Mouse (Mus musculus): ENCODE data around the gene AI413582. TPM values are rescaled to one million over a fixed set of nuclear protein-coding genes. Genes with fewer than 3 reads are reported as not detected.

AI413582 gene
- total and polyA plus RNA-seq, 3 experiments = 14.6 to 43.6 (median 30.2) TPM

GRCm38 (mm10) chr17:27596376-27597190 is 31.0 kb upstream of the AI413582 start:
- in situ Hi-C loops (cut with MboI; ENCODE audit: low pct_ligation_motif_present, low pct_unique_long_range_greater_than_20kb, low sequenced_read_pairs) = no loop called here
- H3K4me2 ChIP-seq (ENCODE audit: insufficient read depth, low read depth, poor library complexity, severe bottlenecking) = no peak overlapping the region
- H3K27me3 ChIP-seq (replicated peaks) = no peaks in the 10 kb centered on the region
- TF ChIP-seq MAX (IDR thresholded peaks at IDR 0.05; ENCODE audit: low read length) (no peak), ETS1 (conservative IDR thresholded peaks at IDR 0.05; ENCODE audit: low read depth, low read length) (no peak), NRF1 (IDR thresholded peaks at IDR 0.05; ENCODE audit: low read depth, low read length) (no peak), ZKSCAN1 (IDR thresholded peaks at IDR 0.05; ENCODE audit: borderline replicate concordance, low read depth, low read length) (no peak), TBP (conservative IDR thresholded peaks at IDR 0.05; ENCODE audit: low read depth, low read length) (no peak), E2F4 (IDR thresholded peaks at IDR 0.05; ENCODE audit: insufficient replicate concordance, low read depth, low read length) (no peak), POLR2A (IDR thresholded peaks at IDR 0.05; ENCODE audit: low read depth, low read length) (no peak), MAFK (IDR thresholded peaks at IDR 0.05; ENCODE audit: insufficient replicate concordance, low read length) (no peak), UBTF (IDR thresholded peaks at IDR 0.05; ENCODE audit: low read depth, low read length) (no peak), RCOR1 (conservative IDR thresholded peaks at IDR 0.05; ENCODE audit: low read depth, low read length) (no peak), MYC (IDR thresholded peaks at IDR 0.05; ENCODE audit: low read depth, low read length) (no peak), SMC3 (IDR thresholded peaks at IDR 0.05; ENCODE audit: low read depth, low read length) (no peak)
- H3K9ac ChIP-seq (ENCODE audit: insufficient read depth, low read depth) = no peak overlapping the region
- H3K79me2 ChIP-seq (replicated peaks; ENCODE audit: control insufficient read depth, extremely low read depth, insufficient read depth, poor library complexity, severe bottlenecking) = peaks cover 4% of the 10 kb centered on the region
- H3K9me3 ChIP-seq (replicated peaks; ENCODE audit: low read length) = no peaks in the 10 kb centered on the region
- H3K36me3 ChIP-seq (replicated peaks in 1 of 2; ENCODE audit: control insufficient read depth in 1 of 2, insufficient read depth in 1 of 2, low read length in 1 of 2) = peaks cover 29 to 49% of the 10 kb centered on the region in 2 experiments
- dilution Hi-C loops (cut with MboI; ENCODE audit: extremely low pct_ligation_motif_present, extremely low pct_unique_long_range_greater_than_20kb, low sequenced_read_pairs) = no loop called here
- no peak for DNase-seq (ENCODE audit: extremely low read depth)
- no peak overlapping the region for H3K27ac ChIP-seq (ENCODE audit: insufficient read depth, low read depth)
- H3K4me3 ChIP-seq (replicated peaks in 1 of 3; ENCODE audit: low read depth in 2 of 3, low read length in 2 of 3, poor library complexity in 1 of 3) = no peak overlapping the region
- peaks cover 5 to 41% of the 10 kb centered on the region in 2 experiments for H3K4me1 ChIP-seq (ENCODE audit: control insufficient read depth in 1 of 2, insufficient read depth in 2 of 2)

DNA sequence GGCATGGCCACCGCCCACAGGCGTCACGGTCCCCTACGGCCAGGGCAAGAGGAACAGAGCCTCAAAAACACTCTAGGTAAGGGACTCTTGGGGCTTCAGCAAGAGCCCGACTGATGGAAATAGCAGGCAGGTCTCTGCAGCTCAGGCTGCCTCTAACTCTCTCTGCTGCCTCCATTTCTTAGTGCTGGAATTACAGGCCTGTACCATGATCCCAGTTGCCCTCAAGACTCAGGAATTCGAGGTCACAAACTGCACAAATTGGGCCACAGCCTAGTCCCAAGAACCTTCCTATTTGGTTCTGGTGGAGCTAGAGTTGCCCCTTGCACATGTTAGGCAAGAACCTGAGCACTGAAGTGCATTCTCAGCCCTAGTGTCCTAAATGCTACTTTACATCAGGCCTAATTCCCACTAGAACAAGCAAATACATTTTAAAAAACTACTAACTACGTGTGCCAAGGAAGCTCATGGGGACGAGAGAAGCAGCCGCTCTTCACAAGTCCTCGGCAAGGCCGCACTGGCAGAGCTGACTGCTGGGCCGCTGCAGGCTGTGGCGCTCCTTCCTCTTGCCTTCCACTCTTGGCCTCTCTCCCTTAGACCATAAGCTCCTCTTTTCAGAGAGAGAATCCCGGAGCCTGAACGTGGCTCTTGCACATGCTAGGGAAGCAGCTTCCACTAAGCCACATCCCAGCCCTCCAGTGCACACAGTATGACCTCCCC is 30.3 kb upstream of the AI413582 start:
- no peak for TF ChIP-seq PAX5 (IDR thresholded peaks at IDR 0.05; ENCODE audit: low read length)
- no peak for TF ChIP-seq CHD2 (IDR thresholded peaks at IDR 0.05; ENCODE audit: low read length)
- no peak for TF ChIP-seq TBP (conservative IDR thresholded peaks at IDR 0.05; ENCODE audit: low read depth, low read length)
- no peak for TF ChIP-seq POLR2A (IDR thresholded peaks at IDR 0.05; ENCODE audit: low read depth, low read length)
- TF ChIP-seq NELFE (IDR thresholded peaks at IDR 0.05; ENCODE audit: low read depth, low read length) = no peak
- TF ChIP-seq JUND (conservative IDR thresholded peaks at IDR 0.05; ENCODE audit: low read depth, low read length) = no peak
- no peak for TF ChIP-seq HCFC1 (IDR thresholded peaks at IDR 0.05; ENCODE audit: low read depth, low read length)
- TF ChIP-seq ELF1 (IDR thresholded peaks at IDR 0.05; ENCODE audit: low read depth, low read length) = no peak
- TF ChIP-seq GABPA (IDR thresholded peaks at IDR 0.05; ENCODE audit: insufficient replicate concordance, low read depth, low read length) = no peak
- TF ChIP-seq JUN (IDR thresholded peaks at IDR 0.05; ENCODE audit: insufficient read depth, low read depth, low read length) = no peak
- no peak for TF ChIP-seq MEF2A (IDR thresholded peaks at IDR 0.05; ENCODE audit: borderline replicate concordance, low read depth, low read length)
- no peak for TF ChIP-seq ZNF384 (IDR thresholded peaks at IDR 0.05; ENCODE audit: low read depth, low read length)
- TF ChIP-seq UBTF (IDR thresholded peaks at IDR 0.05; ENCODE audit: low read depth, low read length) = no peak
- TF ChIP-seq ZC3H11A (IDR thresholded peaks at IDR 0.05; ENCODE audit: low read depth, low read length) = no peak
- no peak for TF ChIP-seq ZMIZ1 (IDR thresholded peaks at IDR 0.05; ENCODE audit: low read depth, low read length)
- TF ChIP-seq USF2 (conservative IDR thresholded peaks at IDR 0.05; ENCODE audit: low read depth, low read length) = no peak
- TF ChIP-seq KAT2A (IDR thresholded peaks at IDR 0.05; ENCODE audit: insufficient replicate concordance, low read length) = no peak
- no peak overlapping the region for H3K27ac ChIP-seq (ENCODE audit: insufficient read depth, low read depth)
- no peak overlapping the region for H3K4me2 ChIP-seq (ENCODE audit: insufficient read depth, low read depth, poor library complexity, severe bottlenecking)
- no peak for DNase-seq (ENCODE audit: extremely low read depth)
- no peak overlapping the region for H3K4me3 ChIP-seq (replicated peaks in 1 of 3; ENCODE audit: low read depth in 2 of 3, low read length in 2 of 3, poor library complexity in 1 of 3)
- H3K4me1 ChIP-seq (ENCODE audit: control insufficient read depth in 1 of 2, insufficient read depth in 2 of 2) = peaks cover 8 to 38% of the 10 kb centered on the region in 2 experiments
- H3K79me2 ChIP-seq (replicated peaks; ENCODE audit: control insufficient read depth, extremely low read depth, insufficient read depth, poor library complexity, severe bottlenecking) = peaks cover 4% of the 10 kb centered on the region
- in situ Hi-C loops (cut with MboI; ENCODE audit: low pct_ligation_motif_present, low pct_unique_long_range_greater_than_20kb, low sequenced_read_pairs) = no loop called here
- H3K9me3 ChIP-seq (replicated peaks; ENCODE audit: low read length) = no peaks in the 10 kb centered on the region
- no peaks in the 10 kb centered on the region for H3K27me3 ChIP-seq (replicated peaks)
- peaks cover 29 to 56% of the 10 kb centered on the region in 2 experiments for H3K36me3 ChIP-seq (replicated peaks in 1 of 2; ENCODE audit: control insufficient read depth in 1 of 2, insufficient read depth in 1 of 2, low read length in 1 of 2)
- no peak overlapping the region for H3K9ac ChIP-seq (ENCODE audit: insufficient read depth, low read depth)
- dilution Hi-C loops (cut with MboI; ENCODE audit: extremely low pct_ligation_motif_present, extremely low pct_unique_long_range_greater_than_20kb, low sequenced_read_pairs) = no loop called here
